Mouse (Mus musculus) kidney, adult 2 months (tissue): Measurements from ENCODE around the gene Pde4c. TPM values are rescaled to one million over a fixed set of nuclear protein-coding genes. Genes with fewer than 3 reads are reported as not detected.

Experiments
- DNase-seq: peaks from one replicate; pipeline ENCODE4 v3.0.0; 2021
- H3K27ac ChIP-seq: fragments of 200-500 bp; 2 replicates; pipeline ENCODE4 v1.5.1; 2012; ENCODE audit warnings: low read depth, low read length, control low read depth, inconsistent platforms; ENCODE audit not compliant: insufficient read depth
- H3K27me3 ChIP-seq: fragments of 200-500 bp; replicated peaks from 2 replicates; pipeline ENCODE4 v1.6.1; 2012; ENCODE audit warnings: mild to moderate bottlenecking, moderate library complexity, low read length, inconsistent platforms; ENCODE audit not compliant: control insufficient read depth, insufficient read depth
- H3K36me3 ChIP-seq: fragments of 200-500 bp; 2 replicates; pipeline ENCODE4 v1.6.1; 2012; ENCODE audit warnings: mild to moderate bottlenecking, moderate library complexity, low read length, inconsistent platforms; ENCODE audit not compliant: control insufficient read depth, insufficient read depth
- H3K4me1 ChIP-seq: fragments of 200-500 bp; 2 replicates; pipeline ENCODE4 v1.6.1; 2011; ENCODE audit warnings: low read length; ENCODE audit not compliant: control insufficient read depth, insufficient read depth
- H3K4me3 ChIP-seq: fragments of 200-500 bp; 2 replicates; pipeline ENCODE4 v1.5.1; 2011; ENCODE audit warnings: mild to moderate bottlenecking, low read depth, low read length, control low read depth; ENCODE audit not compliant: insufficient read depth
- CTCF ChIP-seq: fragments of 200-500 bp; conservative IDR thresholded peaks from 2 replicates; pipeline ENCODE4 v1.5.1; 2011; ENCODE audit warnings: low read depth, mild to moderate bottlenecking, control low read depth, low read length, moderate library complexity, mixed read lengths; ENCODE audit not compliant: insufficient read depth, insufficient read length
- POLR2A ChIP-seq: fragments of 200-500 bp; IDR thresholded peaks from one replicate; pipeline ENCODE4 v1.6.1; 2011; ENCODE audit warnings: low read depth, low read length, control low read depth
- WGBS: fragments of 180-500 bp; shearing (Covaris S2); methylation state at CpG from one replicate; pipeline ENCODE4 v1.1.7; 2018; 5-methylcytosine and 5-hydroxymethylcytosine counted together
- polyA plus RNA-seq: library from polyadenylated mRNA; depleted of rRNA; stranded (reverse); fragments of >200 nt; gene quantifications from 2 replicates; pipeline ENCODE4 v1.2.3, GENCODE M21; 2012; rRNA removed

Gene Pde4c
- polyA plus RNA-seq, result 81.6 and 113 TPM in 2 replicates

- TF ChIP-seq CTCF, result no peak
- peak; percentile 30 for TF ChIP-seq POLR2A
- Histone ChIP-seq H3K4me3 (peak within 1 kb of the TSS; percentile 74), H3K27me3 (no peaks in the 10 kb centered on the region), H3K27ac (peak within 1 kb of the TSS; percentile 100), H3K4me1 (peaks cover 7% of the 10 kb centered on the region; the same call in 1 of the 2 replicates), H3K36me3 (no peaks in the 10 kb centered on the region; the same call in 1 of the 2 replicates)
- WGBS, result 24% methylated on average over 7 of the region's 7 CpGs
- DNase-seq, result peak; percentile 98
Observed at GRCm38 (mm10) chr8:70723486-70724210, at the start of gene Pde4c. Pde4c (plus strand) TSS chr8:70723720.

GRCm38 (mm10) chr8:70674109-70674508 is 49.4 kb upstream of the Pde4c start:
- Histone ChIP-seq H3K4me3 (peak overlapping the region; percentile 74), H3K4me1 (peaks cover 35% of the 10 kb centered on the region), H3K36me3 (no peaks in the 10 kb centered on the region), H3K27me3 (no peaks in the 10 kb centered on the region), H3K27ac (peak overlapping the region; percentile 96)
- DNase-seq, result no peak
- TF ChIP-seq POLR2A (no peak), CTCF (no peak)
- 74% methylated on average over 3 of the region's 3 CpGs for WGBS

GRCm38 (mm10) chr8:70674716-70675115 is 48.8 kb upstream of the Pde4c start:
- 36% methylated on average over 4 of the region's 4 CpGs for WGBS
- peak overlapping the region; percentile 96 for H3K27ac ChIP-seq

GRCm38 (mm10) chr8:70675336-70675735 is 48.2 kb upstream of the Pde4c start:
- no peaks in the 10 kb centered on the region for H3K36me3 ChIP-seq

More at GRCm38 (mm10) chr8:70674716-70675115, 48.8 kb upstream of the Pde4c start:
- Histone ChIP-seq H3K4me3 (no peak overlapping the region), H3K27me3 (no peaks in the 10 kb centered on the region), H3K4me1 (peaks cover 41% of the 10 kb centered on the region), H3K36me3 (no peaks in the 10 kb centered on the region)
- DNase-seq, result peak; percentile 43
- no peak for TF ChIP-seq CTCF
- TF ChIP-seq POLR2A, result no peak

GRCm38 (mm10) chr8:70677451-70678080 is 46.0 kb upstream of the Pde4c start:
- WGBS, result 63% methylated on average over 15 of the region's 15 CpGs
- peak; percentile 87 for DNase-seq
- no peaks in the 10 kb centered on the region for H3K36me3 ChIP-seq
- H3K27ac ChIP-seq, result peak overlapping the region; percentile 18; the same call in 1 of the 2 replicates
- no peak overlapping the region for H3K4me3 ChIP-seq
- H3K4me1 ChIP-seq, result peaks cover 46% of the 10 kb centered on the region
- H3K27me3 ChIP-seq, result no peaks in the 10 kb centered on the region
- TF ChIP-seq POLR2A (no peak), CTCF (no peak)

More at GRCm38 (mm10) chr8:70675336-70675735, 48.2 kb upstream of the Pde4c start:
- no peaks in the 10 kb centered on the region for H3K27me3 ChIP-seq
- peak overlapping the region; percentile 96 for H3K27ac ChIP-seq
- WGBS, result 76% methylated on average over 1 of the region's 1 CpGs
- no peak overlapping the region for H3K4me3 ChIP-seq
- TF ChIP-seq POLR2A, result no peak
- TF ChIP-seq CTCF, result no peak
- peaks cover 45% of the 10 kb centered on the region for H3K4me1 ChIP-seq
- DNase-seq, result no peak

- DNase-seq, result no peak
- Histone ChIP-seq H3K4me1 (peaks cover 44% of the 10 kb centered on the region), H3K27me3 (no peaks in the 10 kb centered on the region), H3K36me3 (no peaks in the 10 kb centered on the region), H3K4me3 (no peak overlapping the region), H3K27ac (no peak overlapping the region)
- TF ChIP-seq CTCF (no peak), POLR2A (no peak)
Observed at GRCm38 (mm10) chr8:70678679-70679078, 44.8 kb upstream of the Pde4c start.

- TF ChIP-seq CTCF, result no peak
- TF ChIP-seq POLR2A, result no peak
- no peaks in the 10 kb centered on the region for H3K27me3 ChIP-seq
- peak overlapping the region; percentile 57 for H3K27ac ChIP-seq
- peaks cover 37% of the 10 kb centered on the region for H3K4me1 ChIP-seq
- 86% methylated on average over 4 of the region's 4 CpGs for WGBS
- H3K4me3 ChIP-seq, result no peak overlapping the region
- H3K36me3 ChIP-seq, result no peaks in the 10 kb centered on the region
- peak; percentile 32 for DNase-seq
Observed at GRCm38 (mm10) chr8:70679404-70679803, 44.1 kb upstream of the Pde4c start.
